Mouse (Mus musculus) kidney, adult 2 months (tissue): ENCODE results near the gene Sec62.

Experiments used
- CTCF ChIP-seq: fragments of 200-500 bp; conservative IDR thresholded peaks from 2 replicates; pipeline ENCODE4 v1.5.1; 2011; ENCODE audit warnings: low read depth, mild to moderate bottlenecking, control low read depth, low read length, moderate library complexity, mixed read lengths; ENCODE audit not compliant: insufficient read depth, insufficient read length
- POLR2A ChIP-seq: fragments of 200-500 bp; IDR thresholded peaks from one replicate; pipeline ENCODE4 v1.6.1; 2011; ENCODE audit warnings: low read depth, low read length, control low read depth

GRCm38 (mm10) chr3:30767271-30767670 is 25.4 kb upstream of the Sec62 start:
- TF ChIP-seq CTCF (no peak), POLR2A (no peak)
